Mouse (Mus musculus) liver, postnatal 0 days (tissue): ENCODE data around the gene Tulp1. TPM values are rescaled to one million over a fixed set of nuclear protein-coding genes. Genes with fewer than 3 reads are reported as not detected.
"Not testable (repeated sequence)": the region's sequence is repeated elsewhere in the genome, so short reads cannot be mapped to it uniquely, and the experiment has no call there.

Source experiments
- ATAC-seq: fragments of 200-750 bp; cut with Nextera tagmentation; 2 replicates; pipeline ENCODE4 v1.8.0; 2017; ENCODE audit warnings: mild to moderate bottlenecking, moderate library complexity
- DNase-seq: peaks from one replicate; pipeline ENCODE4 v3.0.0-alpha.2; 2016
- H3K27ac ChIP-seq: fragments of 300-500 bp; sonication (generic); 2 replicates; pipeline ENCODE4 v1.5.1; 2014; ENCODE audit warnings: antibody characterized with exemption, moderate library complexity, mild to moderate bottlenecking, low read depth
- H3K27me3 ChIP-seq: fragments of 300-500 bp; sonication (generic); 2 replicates; pipeline ENCODE4 v1.6.1; 2014; ENCODE audit warnings: low read length, control low read depth, mixed read lengths; ENCODE audit not compliant: insufficient read depth
- H3K36me3 ChIP-seq: fragments of 300-500 bp; sonication (generic); replicated peaks from 2 replicates; pipeline ENCODE4 v1.6.1; 2014; ENCODE audit warnings: mild to moderate bottlenecking, control low read depth, low read length, moderate library complexity, mixed read lengths; ENCODE audit not compliant: insufficient read depth
- H3K4me1 ChIP-seq: fragments of 300-500 bp; sonication (generic); 2 replicates; pipeline ENCODE4 v1.6.1; 2014; ENCODE audit warnings: antibody characterized with exemption, mild to moderate bottlenecking, control low read depth; ENCODE audit not compliant: insufficient read depth
- H3K4me2 ChIP-seq: fragments of 300-500 bp; sonication (generic); 2 replicates; pipeline ENCODE4 v1.6.1; 2014; ENCODE audit warnings: low read depth, mild to moderate bottlenecking, low read length, moderate library complexity, mixed read lengths
- H3K4me3 ChIP-seq: fragments of 300-500 bp; sonication (generic); 2 replicates; pipeline ENCODE4 v1.5.1; 2014; ENCODE audit warnings: low read depth, low read length
- H3K9ac ChIP-seq: fragments of 300-500 bp; sonication (generic); replicated peaks from 2 replicates; pipeline ENCODE4 v1.6.1; 2014; ENCODE audit warnings: mild to moderate bottlenecking, moderate library complexity
- H3K9me3 ChIP-seq: fragments of 300-500 bp; sonication (generic); 2 replicates; pipeline ENCODE4 v1.6.1; 2016; ENCODE audit warnings: mild to moderate bottlenecking, control low read depth, low read length, mixed read lengths
- CTCF ChIP-seq: sonication (generic); IDR thresholded peaks from 2 replicates; pipeline ENCODE4 v1.5.1; 2016; ENCODE audit warnings: antibody characterized with exemption, low read depth
- EP300 ChIP-seq: IDR thresholded peaks from 2 replicates; pipeline ENCODE4 v1.6.1; 2016; ENCODE audit warnings: antibody characterized with exemption, low read depth, mild to moderate bottlenecking
- WGBS: fragments of 180-500 bp; shearing (Covaris S2); extraction: QIAGEN DNeasy Blood & Tissue Kit; methylation state at CpG from one replicate; pipeline ENCODE4 v1.1.7; 2014; ENCODE audit not compliant: insufficient replicate concordance; 5-methylcytosine and 5-hydroxymethylcytosine counted together
- polyA plus RNA-seq: library from polyadenylated mRNA; unstranded; fragments of >200 nt; fragmentation: Nextera tagmentation; extraction: Ambion mirVana; gene quantifications from 2 replicates; pipeline ENCODE4 v1.2.1, GENCODE M21; 2015

Gene Tulp1
- polyA plus RNA-seq, 1 experiment from 2014 or later = 0.33 TPM

DNA sequence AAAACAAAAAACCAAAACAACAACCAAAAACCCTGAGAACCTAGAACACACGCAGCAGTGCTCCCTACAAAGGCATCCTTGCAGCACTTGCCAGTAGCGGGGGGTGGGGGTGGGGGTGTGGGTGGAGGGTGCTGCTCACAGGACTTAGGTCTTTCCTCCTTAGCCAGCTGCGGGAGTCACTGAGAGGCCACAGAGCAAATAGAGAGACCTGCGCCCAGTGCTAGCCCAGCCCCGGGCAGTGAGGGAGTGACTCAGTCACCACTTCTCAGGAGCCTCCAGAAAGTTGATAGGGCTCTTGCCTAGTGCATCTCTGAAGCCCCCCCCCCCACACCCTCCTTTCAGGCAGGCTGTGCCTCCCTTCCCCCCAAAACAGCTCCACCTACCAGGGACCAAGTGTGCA is 4.0 kb upstream of the Tulp1 start:
- H3K27ac ChIP-seq = no peak overlapping the region
- no peak for ATAC-seq

DNA sequence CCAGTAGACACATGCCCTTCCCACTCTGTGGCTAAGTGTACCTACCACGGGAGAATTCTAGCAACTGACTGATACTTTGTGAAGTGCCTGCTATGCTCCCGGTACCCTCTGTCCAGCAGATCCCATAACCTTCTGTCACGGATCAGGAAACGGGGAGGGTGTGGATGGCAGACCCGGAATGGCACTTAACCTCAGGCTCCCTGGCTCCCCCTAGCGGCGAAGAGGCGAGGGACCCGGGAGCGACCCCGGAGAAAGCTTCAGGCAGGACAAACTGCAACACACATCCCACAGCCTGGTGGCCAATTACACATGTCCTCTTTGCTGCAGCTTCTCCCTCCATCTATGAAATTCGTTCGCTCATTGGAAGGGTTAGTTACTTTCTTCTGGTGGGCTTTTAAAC is 3.4 kb upstream of the Tulp1 start:
- TF ChIP-seq CTCF (peak; percentile 93), EP300 (no peak)
- peaks cover 33% of the 10 kb centered on the region for H3K27me3 ChIP-seq
- 0 out of 2 replicates have a peak, but pooled peaks cover 3% of the 10 kb centered on the region for H3K4me1 ChIP-seq
- DNase-seq = peak; percentile 86
- no peak overlapping the region for H3K4me2 ChIP-seq
- peak; percentile 59; the same call in 1 of the 2 replicates for ATAC-seq
- no peak overlapping the region for H3K9ac ChIP-seq
- no peak overlapping the region for H3K4me3 ChIP-seq
- H3K27ac ChIP-seq = no peak overlapping the region
- WGBS = 2% methylated on average over 13 of the region's 13 CpGs
- no peaks in the 10 kb centered on the region for H3K9me3 ChIP-seq
- no peaks in the 10 kb centered on the region for H3K36me3 ChIP-seq

More for the DNA sequence above, 4.0 kb upstream of the Tulp1 start:
- no peaks in the 10 kb centered on the region for H3K36me3 ChIP-seq
- peaks cover 31% of the 10 kb centered on the region for H3K27me3 ChIP-seq
- no peak overlapping the region for H3K4me3 ChIP-seq
- H3K4me1 ChIP-seq = 0 out of 2 replicates have a peak, but pooled peaks cover 3% of the 10 kb centered on the region
- no peaks in the 10 kb centered on the region for H3K9me3 ChIP-seq
- H3K9ac ChIP-seq = no peak overlapping the region
- no peak for TF ChIP-seq CTCF
- no peak for TF ChIP-seq EP300
- 57% methylated on average over 5 of the region's 5 CpGs for WGBS
- no peak for DNase-seq
- H3K4me2 ChIP-seq = no peak overlapping the region

DNA sequence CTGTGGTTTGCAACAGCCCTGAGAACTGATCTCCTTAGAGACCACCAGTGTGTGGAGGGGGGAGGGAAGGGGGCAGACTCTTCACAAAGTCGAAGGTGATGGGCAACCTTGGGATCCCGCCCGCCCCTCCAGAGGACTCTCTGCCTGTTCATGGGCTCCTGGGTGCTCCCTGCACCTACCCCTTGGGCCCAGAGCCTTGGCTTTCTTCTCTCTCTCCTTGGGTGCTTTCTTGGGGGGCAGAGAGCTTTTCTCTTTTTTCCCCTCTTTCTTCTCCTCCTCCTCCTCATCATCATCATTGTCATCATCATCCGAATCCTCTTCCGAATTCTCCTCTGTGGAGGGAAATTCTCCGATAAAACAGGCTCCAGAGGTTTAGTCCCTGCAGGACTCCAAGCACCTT is 1.5 kb downstream of the Tulp1 start:
- H3K4me3 ChIP-seq = no peak overlapping the region
- no peak overlapping the region for H3K27ac ChIP-seq
- H3K9ac ChIP-seq = no peak overlapping the region
- peaks cover 5% of the 10 kb centered on the region; the same call in 1 of the 2 replicates for H3K4me1 ChIP-seq
- H3K9me3 ChIP-seq = no peaks in the 10 kb centered on the region
- DNase-seq (no peak), ATAC-seq (no peak)
- 19% methylated on average over 6 of the region's 6 CpGs for WGBS
- H3K27me3 ChIP-seq = peaks cover 59% of the 10 kb centered on the region
- H3K4me2 ChIP-seq = no peak overlapping the region
- H3K36me3 ChIP-seq = no peaks in the 10 kb centered on the region
- TF ChIP-seq EP300 = no peak
- no peak for TF ChIP-seq CTCF

DNA sequence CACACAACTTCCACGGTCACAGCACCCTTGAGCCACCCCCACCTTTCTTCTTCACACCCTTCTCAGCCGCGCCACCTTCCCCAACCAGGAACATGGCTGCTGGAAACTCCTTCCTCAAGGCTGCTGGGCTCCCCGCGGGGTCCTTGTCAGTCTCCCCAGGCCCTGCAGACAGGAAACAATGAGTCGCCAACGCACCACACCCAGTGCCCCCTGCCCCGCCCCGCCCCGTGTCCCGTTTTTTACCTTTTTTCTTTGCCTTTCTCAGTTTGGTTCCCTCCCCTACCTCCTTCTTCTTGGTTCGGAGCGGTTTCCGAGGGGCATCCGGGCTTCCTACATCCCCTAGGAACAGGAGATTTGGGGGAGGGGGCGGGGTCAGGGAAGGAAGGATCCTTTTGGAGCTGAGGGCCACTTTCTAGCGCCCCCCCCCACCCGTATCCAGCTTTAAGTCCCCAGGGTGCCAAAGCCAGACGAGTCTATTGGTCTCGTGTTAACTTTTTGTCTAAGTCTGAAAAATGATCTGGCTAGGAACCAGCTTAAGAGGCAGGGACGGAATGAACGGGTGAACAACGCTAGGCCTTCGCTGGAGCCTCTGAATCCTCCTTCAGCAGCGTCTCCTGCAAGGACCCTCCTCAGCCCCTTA is 2.2 kb downstream of the Tulp1 start:
- peaks cover 64% of the 10 kb centered on the region for H3K27me3 ChIP-seq
- TF ChIP-seq EP300 (no peak), CTCF (no peak)
- H3K9me3 ChIP-seq = no peaks in the 10 kb centered on the region
- no peak overlapping the region for H3K9ac ChIP-seq
- H3K4me1 ChIP-seq = peaks cover 5% of the 10 kb centered on the region; the same call in 1 of the 2 replicates
- no peak overlapping the region for H3K27ac ChIP-seq
- ATAC-seq (no peak), DNase-seq (no peak)
- H3K4me3 ChIP-seq = 0 out of 2 replicates have a peak overlapping the region, but pooled peaks have one; percentile 24
- H3K4me2 ChIP-seq = peak overlapping the region; percentile 29; the same call in 1 of the 2 replicates
- WGBS = 2% methylated on average over 25 of the region's 25 CpGs
- H3K36me3 ChIP-seq = no peaks in the 10 kb centered on the region

DNA sequence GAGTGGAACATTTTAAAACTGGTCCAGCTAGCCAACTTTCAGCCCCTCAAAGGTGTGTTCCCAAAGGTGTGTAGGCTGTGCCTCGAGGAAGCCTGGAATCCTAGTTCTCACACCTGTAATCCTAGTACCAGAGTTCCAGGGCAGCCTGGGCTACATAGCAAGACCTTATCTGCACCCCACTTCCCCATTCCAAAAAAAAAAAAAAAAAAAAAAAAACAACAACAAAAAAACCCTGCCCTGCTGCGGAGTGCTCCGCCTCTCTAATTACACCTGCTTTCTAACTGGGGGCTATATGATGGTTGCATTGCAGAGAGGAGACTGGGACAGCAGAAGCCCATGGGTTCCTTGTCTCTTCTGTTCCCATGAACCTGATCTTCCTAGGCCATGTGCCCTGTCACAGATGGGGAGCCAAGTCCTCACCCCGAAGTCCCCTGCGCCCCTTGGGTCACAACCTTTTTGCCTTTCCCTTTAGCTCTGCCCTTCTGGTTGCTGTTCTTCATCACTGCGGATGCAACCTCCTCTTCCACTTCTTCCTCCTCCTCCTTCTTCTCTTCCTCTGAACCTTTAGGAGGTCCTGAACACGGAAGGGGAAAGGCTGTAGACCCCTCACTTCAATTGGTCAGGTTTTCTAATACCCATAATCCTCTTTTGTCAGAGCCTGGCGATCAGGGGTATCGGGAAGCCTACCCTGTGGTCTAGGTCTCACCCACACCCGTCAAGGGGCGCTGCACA is 2.9 kb downstream of the Tulp1 start:
- WGBS = 32% methylated on average over 11 of the region's 11 CpGs
- Histone ChIP-seq H3K4me1 (peaks cover 5% of the 10 kb centered on the region; the same call in 1 of the 2 replicates), H3K36me3 (no peaks in the 10 kb centered on the region), H3K27ac (no peak overlapping the region), H3K9ac (no peak overlapping the region), H3K9me3 (no peaks in the 10 kb centered on the region), H3K27me3 (peaks cover 60% of the 10 kb centered on the region), H3K4me3 (no peak overlapping the region), H3K4me2 (peak overlapping the region; percentile 29; the same call in 1 of the 2 replicates)
- DNase-seq (no peak), ATAC-seq (no peak)
- no peak for TF ChIP-seq EP300
- no peak for TF ChIP-seq CTCF

DNA sequence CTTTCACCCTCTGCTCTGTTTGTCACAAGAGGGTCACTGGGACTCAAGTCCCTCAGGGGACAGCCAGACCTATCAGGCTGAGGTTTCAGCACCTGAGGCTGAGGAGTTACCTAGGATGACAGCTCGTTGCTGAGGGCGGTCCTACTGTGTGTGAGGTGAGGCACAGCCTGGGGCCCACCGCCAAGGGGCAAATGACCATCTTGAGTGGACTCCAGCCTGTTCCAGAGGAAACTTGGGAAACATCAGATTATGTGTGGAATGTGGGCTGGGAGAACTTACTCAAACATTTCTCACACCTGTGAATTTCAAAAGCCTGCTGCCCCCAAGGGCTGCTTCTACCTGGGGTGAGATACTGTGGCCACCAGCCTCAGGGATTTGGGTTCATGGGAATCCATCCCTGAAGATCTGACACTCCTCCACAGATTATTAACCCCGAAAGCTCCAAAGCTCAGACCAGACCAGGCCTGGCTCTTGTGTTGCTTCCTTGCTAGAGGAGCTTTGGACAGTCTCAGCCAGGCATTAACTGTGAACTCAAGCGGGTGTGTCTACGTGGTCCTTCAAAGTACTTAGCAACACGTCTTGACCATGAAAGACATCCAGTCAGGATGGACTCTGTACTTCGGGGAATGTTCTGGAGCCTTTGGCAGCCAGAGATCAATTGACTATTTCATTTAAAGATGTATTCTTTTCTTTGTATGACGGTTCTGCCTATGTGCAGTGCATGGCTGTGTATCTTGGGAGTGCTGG is 4.3 kb downstream of the Tulp1 start:
- Histone ChIP-seq H3K4me2 (no peak overlapping the region), H3K9ac (no peak overlapping the region), H3K4me1 (peaks cover 5% of the 10 kb centered on the region; the same call in 1 of the 2 replicates), H3K9me3 (no peaks in the 10 kb centered on the region), H3K4me3 (no peak overlapping the region), H3K27ac (no peak overlapping the region), H3K27me3 (peaks cover 55% of the 10 kb centered on the region), H3K36me3 (no peaks in the 10 kb centered on the region)
- ATAC-seq (no peak), DNase-seq (no peak)
- TF ChIP-seq CTCF (no peak), EP300 (no peak)
- WGBS = 67% methylated on average over 9 of the region's 9 CpGs

DNA sequence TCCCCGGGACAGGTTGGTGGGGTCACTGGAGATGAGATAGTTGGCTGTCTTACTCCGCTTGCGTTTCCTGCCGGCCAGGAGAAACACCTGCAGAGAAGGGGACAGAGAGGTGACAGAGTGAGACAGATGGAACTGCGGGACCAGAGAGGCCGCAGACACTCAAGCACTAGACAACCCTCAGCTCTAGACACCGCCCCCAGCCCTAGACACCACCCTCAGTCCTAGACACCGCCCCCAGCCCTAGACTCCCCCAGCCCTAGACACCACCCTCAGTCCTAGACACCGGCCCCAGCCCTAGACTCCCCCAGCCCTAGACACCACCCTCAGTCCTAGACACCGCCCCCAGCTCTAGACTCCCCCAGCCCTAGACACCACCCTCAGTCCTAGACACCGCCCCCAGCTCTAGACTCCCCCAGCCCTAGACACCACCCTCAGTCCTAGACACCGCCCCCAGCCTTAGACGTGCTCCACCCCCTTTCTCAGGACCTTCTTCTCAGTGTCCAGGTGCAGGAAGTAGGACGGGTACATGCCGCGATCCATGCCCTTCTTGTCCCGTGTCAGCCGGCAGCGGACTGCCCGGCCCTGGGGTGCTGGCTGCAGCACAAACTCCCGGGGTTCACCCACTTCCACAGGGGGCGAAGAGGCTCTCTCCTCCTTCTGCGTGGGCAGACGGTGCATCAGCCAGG is 6.3 kb downstream of the Tulp1 start:
- not testable (repeated sequence) for H3K27ac ChIP-seq, H3K4me3 ChIP-seq, DNase-seq, H3K36me3 ChIP-seq, H3K9ac ChIP-seq, H3K4me1 ChIP-seq, ATAC-seq, H3K4me2 ChIP-seq, H3K9me3 ChIP-seq
- WGBS = 34% methylated on average over 22 of the region's 24 CpGs
- H3K27me3 ChIP-seq = peaks cover 38% of the 10 kb centered on the region
